Mouse (Mus musculus) heart, adult 2 months (tissue): ENCODE data around the gene Plxna1.

Experiments used
- CTCF ChIP-seq: fragments of 200-600 bp; IDR thresholded peaks from 2 replicates; pipeline ENCODE4 v1.8.1; 2022; ENCODE audit warnings: antibody characterized with exemption, mild to moderate bottlenecking, moderate library complexity
- EP300 ChIP-seq: fragments of 200-500 bp; IDR thresholded peaks from 2 replicates; pipeline ENCODE4 v1.6.1; 2011; ENCODE audit warnings: low read depth, low read length, control low read depth; ENCODE audit not compliant: insufficient read depth
- POLR2A ChIP-seq: fragments of 200-500 bp; IDR thresholded peaks from 2 replicates; pipeline ENCODE4 v1.6.1; 2011; ENCODE audit warnings: mild to moderate bottlenecking, low read depth, low read length, control low read depth; ENCODE audit not compliant: insufficient read depth

- TF ChIP-seq CTCF (no peak), POLR2A (no peak), EP300 (no peak)
Measured at GRCm38 (mm10) chr6:89389771-89390170, 27.4 kb upstream of the Plxna1 start.
